ENCODE assay signal across 17 mouse cellular contexts in genomic region chr2:180895837-180896525, GRCm38 (mm10). TPM values are rescaled to one million over a fixed set of nuclear protein-coding genes. Genes with fewer than 3 reads are reported as not detected.
DNase-seq lines count a peak whose midpoint lies in the region; ATAC-seq lines count a peak whose summit lies in the region.
"Had no signal": no experiment of that assay in that cellular context is flagged by ENCODE, and none has a peak within 500 bp of the region (broad histone marks: within the 10 kb centered on the region; RNA-seq: fewer than 3 reads in every experiment).

No protein-coding gene starts in this region.

- peak overlapping the region; percentile 69 for H3K4me2 ChIP-seq in neural tube, embryonic 11.5 days (ENCODE audit: low read depth)
- H3K4me2 ChIP-seq: embryonic facial prominence, embryonic 12.5 days had no signal

- 76% methylated on average over 11 of the region's 11 CpGs for WGBS in neural tube, embryonic 11.5 days
- 75% methylated on average over 11 of the region's 11 CpGs for WGBS in hindbrain, embryonic 10.5 days

- H3K27ac ChIP-seq in neural tube, embryonic 11.5 days (ENCODE audit: low read depth, low read length), result peak overlapping the region; percentile 39; the same call in 1 of the 2 replicates
- H3K27ac ChIP-seq in hindbrain, embryonic 10.5 days, result peak overlapping the region; percentile 99
- H3K27ac ChIP-seq: embryonic facial prominence, embryonic 12.5 days; macrophage had no signal

- no peak overlapping the region; the same call in 1 of the 2 replicates for H3K4me3 ChIP-seq in neural tube, embryonic 11.5 days (ENCODE audit: low read depth, low read length)
- peak overlapping the region; percentile 92; the same call in 1 of the 2 replicates for H3K4me3 ChIP-seq in hindbrain, embryonic 10.5 days
- H3K4me3 ChIP-seq: embryonic facial prominence, embryonic 12.5 days had no signal

- H3K9ac ChIP-seq in neural tube, embryonic 11.5 days (ENCODE audit: low read length), result peak overlapping the region; percentile 99
- H3K9ac ChIP-seq: embryonic facial prominence, embryonic 12.5 days had no signal

- no peak for DNase-seq in neural tube, embryonic 11.5 days (ENCODE audit: low spot score)
- DNase-seq in neural tube, embryonic 10.5 days (ENCODE audit: extremely low spot score, low spot score), result no peak
- DNase-seq in hindbrain, embryonic 10.5 days (ENCODE audit: low spot score), result no peak
- DNase-seq in left cerebral cortex, postnatal 4 days, result peak; percentile 21
- peak; percentile 47 for DNase-seq in right cerebral cortex, postnatal 25 days
- DNase-seq in urinary bladder, postnatal 14 days (ENCODE audit: low spot score), result no peak
- no peak for DNase-seq in gastrocnemius, postnatal 4 days (ENCODE audit: low spot score in 2 of 2)
- DNase-seq: adrenal gland, postnatal 14 days; heart, postnatal 10 days; kidney, postnatal 25 days had no signal

- no peak for ATAC-seq in neural tube, embryonic 11.5 days (ENCODE audit: insufficient read depth, low FRiP score, low TSS enrichment)
- no peak for ATAC-seq in monocyte, adult 5-6 weeks (replicated peaks; ENCODE audit: insufficient number of reproducible peaks, low FRiP score, low TSS enrichment, poor library complexity, severe bottlenecking)
- ATAC-seq: Patski had no signal

- intact Hi-C loops in left cerebral cortex, postnatal 4 days (cut with DNase I), result no loop called here

- no peaks in the 10 kb centered on the region for H3K9me3 ChIP-seq in neural tube, embryonic 11.5 days (ENCODE audit: control insufficient read depth, low read length)
- no peaks in the 10 kb centered on the region for H3K9me3 ChIP-seq in hindbrain, embryonic 10.5 days
- H3K9me3 ChIP-seq: embryonic facial prominence, embryonic 12.5 days had no signal

- peaks cover 23% of the 10 kb centered on the region; the same call in 1 of the 2 replicates for H3K27me3 ChIP-seq in neural tube, embryonic 11.5 days (ENCODE audit: control insufficient read depth, insufficient read depth, low read length)
- peaks cover 51% of the 10 kb centered on the region for H3K27me3 ChIP-seq in hindbrain, embryonic 10.5 days (ENCODE audit: insufficient read depth, poor library complexity, severe bottlenecking)

- peaks cover 18% of the 10 kb centered on the region for H3K4me1 ChIP-seq in neural tube, embryonic 11.5 days (ENCODE audit: control insufficient read depth, insufficient read depth, low read length)
- H3K4me1 ChIP-seq in hindbrain, embryonic 10.5 days (replicated peaks), result peaks cover 62% of the 10 kb centered on the region

- H3K36me3 ChIP-seq in neural tube, embryonic 11.5 days (ENCODE audit: control insufficient read depth, insufficient read depth, low read length), result no peaks in the 10 kb centered on the region
- H3K36me3 ChIP-seq in hindbrain, embryonic 10.5 days, result peaks cover 17% of the 10 kb centered on the region
- H3K36me3 ChIP-seq: embryonic facial prominence, embryonic 12.5 days had no signal

RNA-seq across cellular contexts. Expression of gene Ythdf1, which starts 24.8 kb away (rescaled TPM):
- polyA plus RNA-seq in neural tube, embryonic 11.5 days (2014; fragmentation: Nextera tagmentation; extraction: Ambion mirVana), result 75.7 and 77.9 TPM in 2 replicates
- 62.0 and 67.1 TPM in 2 replicates for polyA plus RNA-seq in hindbrain, embryonic 10.5 days (2016; fragmentation: Nextera tagmentation; extraction: Ambion mirVana)
- 10 to 100 TPM; 54.8 to 66.4 TPM for total RNA-seq in left cerebral cortex, postnatal 4 days (2021)
- total RNA-seq in monocyte, adult 5-6 weeks (2017), result 26.0 to 48.0 TPM (median 33.6 TPM) in 3 replicates
- 10 to 100 TPM; 42.2 to 48.3 TPM for total RNA-seq in gastrocnemius, postnatal 4 days (2021)

RNA-seq across cellular contexts. Expression of gene Birc7, which starts 32.8 kb away (rescaled TPM):
- polyA plus RNA-seq in neural tube, embryonic 11.5 days (2014; fragmentation: Nextera tagmentation; extraction: Ambion mirVana), result 0.25 and 0.46 TPM in 2 replicates
- 0.52 and 1.3 TPM in 2 replicates for polyA plus RNA-seq in hindbrain, embryonic 10.5 days (2016; fragmentation: Nextera tagmentation; extraction: Ambion mirVana)
- not detected for total RNA-seq in left cerebral cortex, postnatal 4 days (2021)
- not detected in 3 replicates for total RNA-seq in monocyte, adult 5-6 weeks (2017)
- not detected for total RNA-seq in gastrocnemius, postnatal 4 days (2021)
- total RNA-seq: adrenal gland, postnatal 14 days; heart, postnatal 10 days had no signal
- polyA plus RNA-seq: C2C12; embryonic facial prominence, embryonic 12.5 days; limb, embryonic 14.5 days; macrophage; Patski; testis, adult 2 months had no signal

RNA-seq across cellular contexts. Expression of gene Nkain4, which starts 58.5 kb away (rescaled TPM):
- 65.1 and 73.6 TPM in 2 replicates for polyA plus RNA-seq in neural tube, embryonic 11.5 days (2014; fragmentation: Nextera tagmentation; extraction: Ambion mirVana)
- 79.3 and 108 TPM in 2 replicates for polyA plus RNA-seq in hindbrain, embryonic 10.5 days (2016; fragmentation: Nextera tagmentation; extraction: Ambion mirVana)
- 10 to 100 TPM; 31.0 to 33.5 TPM for total RNA-seq in left cerebral cortex, postnatal 4 days (2021)
- total RNA-seq in monocyte, adult 5-6 weeks (2017), result not detected in 3 replicates
- 1 to 10 TPM; 2.5 to 3.6 TPM for total RNA-seq in gastrocnemius, postnatal 4 days (2021)
- polyA plus RNA-seq: C2C12, macrophage had no signal

Comparison
In these comparisons a context has a peak if more than half of its experiments do, and no peak if none do; other contexts are left out.
1. DNase-seq: peak in left cerebral cortex, postnatal 4 days (single experiment) and right cerebral cortex, postnatal 25 days (single experiment); none in neural tube, embryonic 11.5 days (single experiment), neural tube, embryonic 10.5 days (single experiment), hindbrain, embryonic 10.5 days (single experiment), urinary bladder, postnatal 14 days (single experiment) and gastrocnemius, postnatal 4 days (0 of 2).
2. RNA of gene Nkain4, which starts 58.5 kb away (total RNA-seq): 31.0 to 33.5 TPM in left cerebral cortex, postnatal 4 days; 2.5 to 3.6 TPM in gastrocnemius, postnatal 4 days and not detected in monocyte, adult 5-6 weeks; every median in the first group is over 4 times any median in the second.